Mouse (Mus musculus): ENCODE data around the gene Ptpn23. TPM values are rescaled to one million over a fixed set of nuclear protein-coding genes. Genes with fewer than 3 reads are reported as not detected.

Gene Ptpn23
- total and polyA plus RNA-seq, 2 experiments from 2014 or later = 13.2 to 31.6 TPM

GRCm38 (mm10) chr9:110351932-110352632, 55.9 kb downstream of the Ptpn23 start:
- H3K4me1 ChIP-seq (ENCODE audit: insufficient read depth, low read length) = no peaks in the 10 kb centered on the region
- H3K4me2 ChIP-seq (ENCODE audit: low read depth, low read length) = no peak overlapping the region
- 84% methylated on average over 8 of the region's 8 CpGs for WGBS
- H3K9ac ChIP-seq (replicated peaks; ENCODE audit: low read length) = no peak overlapping the region
- no peak for DNase-seq (ENCODE audit: low spot score)
- H3K27ac ChIP-seq = no peak overlapping the region
- no peak for TF ChIP-seq CTCF (IDR thresholded peaks at IDR 0.05; ENCODE audit: low read depth)
- H3K27me3 ChIP-seq (ENCODE audit: insufficient read depth, low read length) = no peaks in the 10 kb centered on the region
- no peak for ATAC-seq
- H3K36me3 ChIP-seq (ENCODE audit: insufficient read depth, low read length) = peaks cover 11% of the 10 kb centered on the region; the same call in 1 of the 2 replicates
- no peaks in the 10 kb centered on the region for H3K9me3 ChIP-seq (ENCODE audit: low read length)
- no peak overlapping the region for H3K4me3 ChIP-seq (ENCODE audit: low read length)

- Histone ChIP-seq H3K9me3 (ENCODE audit: low read length) (no peaks in the 10 kb centered on the region), H3K27ac (no peak overlapping the region), H3K27me3 (ENCODE audit: insufficient read depth, low read length) (no peaks in the 10 kb centered on the region), H3K4me3 (ENCODE audit: low read length) (no peak overlapping the region), H3K4me2 (ENCODE audit: low read depth, low read length) (no peak overlapping the region), H3K36me3 (ENCODE audit: insufficient read depth, low read length) (peaks cover 7% of the 10 kb centered on the region; the same call in 1 of the 2 replicates), H3K9ac (replicated peaks; ENCODE audit: low read length) (no peak overlapping the region), H3K4me1 (ENCODE audit: insufficient read depth, low read length) (no peaks in the 10 kb centered on the region)
- DNase-seq (ENCODE audit: low spot score) = no peak
- TF ChIP-seq CTCF (IDR thresholded peaks at IDR 0.05; ENCODE audit: low read depth) = no peak
- 87% methylated on average over 2 of the region's 2 CpGs for WGBS
- ATAC-seq = no peak
Observed at GRCm38 (mm10) chr9:110351350-110351749, 56.7 kb downstream of the Ptpn23 start.

DNA sequence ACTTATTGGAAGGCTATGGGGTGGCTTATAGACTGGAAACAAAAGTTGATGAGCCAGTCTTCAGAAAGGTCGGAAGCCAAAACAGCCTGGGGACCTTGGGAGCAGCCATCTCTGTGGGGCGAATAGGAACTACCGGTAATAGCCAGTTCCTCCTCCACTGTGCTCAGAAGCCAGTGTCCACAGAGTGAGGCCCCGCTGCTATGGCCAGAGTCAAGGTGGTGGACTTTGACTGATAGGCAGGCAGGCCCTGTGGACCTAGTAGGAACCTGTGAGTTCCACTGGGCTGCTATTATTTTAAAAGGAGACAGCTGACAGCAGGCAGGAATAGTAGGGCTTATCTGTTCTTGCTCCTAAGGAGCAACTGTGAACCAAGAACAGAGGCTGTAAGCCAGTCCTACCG, 57.4 kb downstream of the Ptpn23 start:
- ATAC-seq (no peak), DNase-seq (ENCODE audit: low spot score) (no peak)
- no peak overlapping the region for H3K9ac ChIP-seq (replicated peaks; ENCODE audit: low read length)
- H3K4me2 ChIP-seq (ENCODE audit: low read depth, low read length) = no peak overlapping the region
- H3K4me1 ChIP-seq (ENCODE audit: insufficient read depth, low read length) = no peaks in the 10 kb centered on the region
- H3K36me3 ChIP-seq (ENCODE audit: insufficient read depth, low read length) = peaks cover under 1% of the 10 kb centered on the region; the same call in 1 of the 2 replicates
- H3K27ac ChIP-seq = no peak overlapping the region
- TF ChIP-seq CTCF (IDR thresholded peaks at IDR 0.05; ENCODE audit: low read depth) = no peak
- 87% methylated on average over 5 of the region's 5 CpGs for WGBS
- no peaks in the 10 kb centered on the region for H3K9me3 ChIP-seq (ENCODE audit: low read length)
- H3K27me3 ChIP-seq (ENCODE audit: insufficient read depth, low read length) = no peaks in the 10 kb centered on the region
- no peak overlapping the region for H3K4me3 ChIP-seq (ENCODE audit: low read length)

- Histone ChIP-seq H3K27me3 (ENCODE audit: insufficient read depth, low read length) (no peaks in the 10 kb centered on the region), H3K9me3 (ENCODE audit: low read length) (no peaks in the 10 kb centered on the region), H3K9ac (replicated peaks; ENCODE audit: low read length) (no peak overlapping the region), H3K27ac (no peak overlapping the region), H3K4me2 (ENCODE audit: low read depth, low read length) (no peak overlapping the region), H3K36me3 (ENCODE audit: insufficient read depth, low read length) (no peaks in the 10 kb centered on the region; the same call in 1 of the 2 replicates), H3K4me1 (ENCODE audit: insufficient read depth, low read length) (no peaks in the 10 kb centered on the region), H3K4me3 (ENCODE audit: low read length) (no peak overlapping the region)
- ATAC-seq (no peak), DNase-seq (ENCODE audit: low spot score) (no peak)
- TF ChIP-seq CTCF (IDR thresholded peaks at IDR 0.05; ENCODE audit: low read depth) = no peak
- 87% methylated on average over 5 of the region's 5 CpGs for WGBS
Observed at GRCm38 (mm10) chr9:110350188-110350587, 57.8 kb downstream of the Ptpn23 start.

DNA sequence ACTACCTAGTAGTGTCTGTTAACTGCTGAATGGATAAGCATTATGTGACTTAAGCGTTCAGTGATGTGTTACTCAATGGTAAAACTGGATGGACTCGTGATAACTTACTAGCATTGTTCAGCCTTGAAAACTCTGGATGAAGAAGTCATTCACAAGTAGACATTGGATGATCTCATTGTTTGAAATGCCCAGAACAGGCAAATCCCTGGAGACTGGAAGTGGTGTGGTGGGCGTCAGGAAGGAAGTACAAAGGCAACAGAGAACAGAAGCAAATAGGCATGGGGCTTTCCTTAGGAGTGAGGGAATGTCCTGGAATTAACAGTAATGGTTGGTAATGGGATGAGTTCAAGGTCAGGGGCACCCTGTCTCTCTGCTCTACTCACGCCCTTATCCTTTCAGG, 59.1 kb downstream of the Ptpn23 start:
- Histone ChIP-seq H3K27me3 (ENCODE audit: insufficient read depth, low read length) (no peaks in the 10 kb centered on the region), H3K4me3 (ENCODE audit: low read length) (no peak overlapping the region), H3K9me3 (ENCODE audit: low read length) (no peaks in the 10 kb centered on the region), H3K4me1 (ENCODE audit: insufficient read depth, low read length) (no peaks in the 10 kb centered on the region), H3K27ac (no peak overlapping the region), H3K36me3 (ENCODE audit: insufficient read depth, low read length) (no peaks in the 10 kb centered on the region), H3K4me2 (ENCODE audit: low read depth, low read length) (no peak overlapping the region), H3K9ac (replicated peaks; ENCODE audit: low read length) (no peak overlapping the region)
- DNase-seq (ENCODE audit: low spot score) (no peak), ATAC-seq (no peak)
- no peak for TF ChIP-seq CTCF (IDR thresholded peaks at IDR 0.05; ENCODE audit: low read depth)
- 72% methylated on average over 4 of the region's 4 CpGs for WGBS

- H3K9ac ChIP-seq (replicated peaks; ENCODE audit: low read length) = no peak overlapping the region
- H3K4me3 ChIP-seq (ENCODE audit: low read length) = no peak overlapping the region
- ATAC-seq (no peak), DNase-seq (ENCODE audit: low spot score) (no peak)
- WGBS = 73% methylated on average over 7 of the region's 7 CpGs
- H3K9me3 ChIP-seq (ENCODE audit: low read length) = no peaks in the 10 kb centered on the region
- H3K36me3 ChIP-seq (ENCODE audit: insufficient read depth, low read length) = no peaks in the 10 kb centered on the region
- H3K4me1 ChIP-seq (ENCODE audit: insufficient read depth, low read length) = no peaks in the 10 kb centered on the region
- no peak overlapping the region for H3K4me2 ChIP-seq (ENCODE audit: low read depth, low read length)
- no peak overlapping the region for H3K27ac ChIP-seq
- TF ChIP-seq CTCF (IDR thresholded peaks at IDR 0.05; ENCODE audit: low read depth) = no peak
- H3K27me3 ChIP-seq (ENCODE audit: insufficient read depth, low read length) = no peaks in the 10 kb centered on the region
Observed at GRCm38 (mm10) chr9:110345057-110345739, 62.8 kb downstream of the Ptpn23 start.

DNA sequence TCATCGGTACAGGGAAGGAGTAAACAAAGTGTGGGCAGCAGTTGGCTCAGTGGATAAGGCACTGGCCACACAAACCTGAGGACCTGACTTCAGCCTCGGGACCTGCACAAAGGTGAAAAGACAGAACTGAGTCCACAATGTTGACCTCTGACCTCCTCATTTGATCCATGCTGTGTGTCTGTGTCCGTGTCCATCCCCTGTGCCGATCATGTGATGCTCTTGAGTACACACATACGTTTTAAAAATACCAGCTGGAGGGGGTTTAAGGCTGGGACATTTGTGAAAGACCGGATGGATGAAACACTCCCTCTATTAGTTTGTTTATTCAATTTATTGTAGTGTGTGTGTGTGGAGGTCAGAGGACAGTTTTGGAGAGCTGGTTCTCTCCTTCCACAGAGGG, 64.2 kb downstream of the Ptpn23 start:
- no peak overlapping the region for H3K4me3 ChIP-seq (ENCODE audit: low read length)
- no peak for TF ChIP-seq CTCF (IDR thresholded peaks at IDR 0.05; ENCODE audit: low read depth)
- no peak overlapping the region for H3K4me2 ChIP-seq (ENCODE audit: low read depth, low read length)
- no peak overlapping the region for H3K27ac ChIP-seq
- DNase-seq (ENCODE audit: low spot score) (no peak), ATAC-seq (no peak)
- H3K27me3 ChIP-seq (ENCODE audit: insufficient read depth, low read length) = no peaks in the 10 kb centered on the region
- no peaks in the 10 kb centered on the region for H3K9me3 ChIP-seq (ENCODE audit: low read length)
- no peak overlapping the region for H3K9ac ChIP-seq (replicated peaks; ENCODE audit: low read length)
- WGBS = 69% methylated on average over 6 of the region's 6 CpGs
- no peaks in the 10 kb centered on the region for H3K4me1 ChIP-seq (ENCODE audit: insufficient read depth, low read length)
- H3K36me3 ChIP-seq (ENCODE audit: insufficient read depth, low read length) = no peaks in the 10 kb centered on the region

All from hindbrain, postnatal 0 days (tissue).